Mouse (Mus musculus) hindbrain, embryonic 12.5 days (tissue): ENCODE measurements at regions not wholly inside any gene's neighbourhood (a gene's known extent, or its start where the extent isn't known, plus 50 kb on each side); places are given as distances from the start of the nearest gene placed in this dataset.

Experiments
- ATAC-seq: fragments of 200-750 bp; cut with Nextera tagmentation; 2 replicates; pipeline ENCODE4 v1.8.0; 2017; ENCODE audit warnings: moderate TSS enrichment; ENCODE audit not compliant: low FRiP score
- H3K27ac ChIP-seq: fragments of 300-500 bp; sonication (generic); 2 replicates; pipeline ENCODE4 v1.5.1; 2016; ENCODE audit warnings: mild to moderate bottlenecking
- H3K27me3 ChIP-seq: fragments of 300-500 bp; sonication (generic); 2 replicates; pipeline ENCODE4 v1.6.1; 2016; ENCODE audit warnings: mild to moderate bottlenecking
- H3K36me3 ChIP-seq: fragments of 300-500 bp; sonication (generic); 2 replicates; pipeline ENCODE4 v1.6.1; 2016; ENCODE audit warnings: mild to moderate bottlenecking
- H3K4me1 ChIP-seq: fragments of 300-500 bp; sonication (generic); 2 replicates; pipeline ENCODE4 v1.6.1; 2016
- H3K4me2 ChIP-seq: fragments of 300-500 bp; sonication (generic); replicated peaks from 2 replicates; pipeline ENCODE4 v1.6.1; 2016; ENCODE audit warnings: mild to moderate bottlenecking
- H3K4me3 ChIP-seq: fragments of 300-500 bp; sonication (generic); 2 replicates; pipeline ENCODE4 v1.5.1; 2016; ENCODE audit warnings: mild to moderate bottlenecking
- H3K9ac ChIP-seq: fragments of 300-500 bp; sonication (generic); 2 replicates; pipeline ENCODE4 v1.6.1; 2016; ENCODE audit warnings: mild to moderate bottlenecking, moderate library complexity
- H3K9me3 ChIP-seq: fragments of 300-500 bp; sonication (generic); replicated peaks from 2 replicates; pipeline ENCODE4 v1.6.1; 2016; ENCODE audit warnings: mild to moderate bottlenecking
- WGBS: fragments of 180-500 bp; shearing (Covaris S2); methylation state at CpG from one replicate; pipeline ENCODE4 v1.1.7; 2016; 5-methylcytosine and 5-hydroxymethylcytosine counted together

GRCm38 (mm10) chr16:61171856-61172433, 566.6 kb upstream of the Epha6 start:
- Histone ChIP-seq H3K9ac (no peak overlapping the region), H3K4me2 (peak overlapping the region; percentile 27; the same call in 1 of the 2 replicates), H3K9me3 (no peaks in the 10 kb centered on the region), H3K4me3 (no peak overlapping the region), H3K27ac (no peak overlapping the region), H3K27me3 (no peaks in the 10 kb centered on the region), H3K4me1 (no peaks in the 10 kb centered on the region), H3K36me3 (no peaks in the 10 kb centered on the region)
- WGBS = 40% methylated on average over 10 of the region's 10 CpGs
- peak; percentile 79 for ATAC-seq

- Histone ChIP-seq H3K27ac (no peak overlapping the region), H3K4me1 (no peaks in the 10 kb centered on the region), H3K4me2 (no peak overlapping the region), H3K36me3 (no peaks in the 10 kb centered on the region), H3K9ac (no peak overlapping the region), H3K9me3 (no peaks in the 10 kb centered on the region), H3K4me3 (no peak overlapping the region), H3K27me3 (no peaks in the 10 kb centered on the region)
- peak; percentile 87 for ATAC-seq
Measured at GRCm38 (mm10) chr16:61138106-61138505, 532.8 kb upstream of the Epha6 start.
